Mouse (Mus musculus): ENCODE measurements around the gene Hs3st5.
A peak's percentile ranks its signal among the peaks of the same experiment; 100 is the strongest.
"Not testable (repeated sequence)": the region's sequence is repeated elsewhere in the genome, so short reads cannot be mapped to it uniquely, and the experiment has no call there.

The Hs3st5 gene

DNA sequence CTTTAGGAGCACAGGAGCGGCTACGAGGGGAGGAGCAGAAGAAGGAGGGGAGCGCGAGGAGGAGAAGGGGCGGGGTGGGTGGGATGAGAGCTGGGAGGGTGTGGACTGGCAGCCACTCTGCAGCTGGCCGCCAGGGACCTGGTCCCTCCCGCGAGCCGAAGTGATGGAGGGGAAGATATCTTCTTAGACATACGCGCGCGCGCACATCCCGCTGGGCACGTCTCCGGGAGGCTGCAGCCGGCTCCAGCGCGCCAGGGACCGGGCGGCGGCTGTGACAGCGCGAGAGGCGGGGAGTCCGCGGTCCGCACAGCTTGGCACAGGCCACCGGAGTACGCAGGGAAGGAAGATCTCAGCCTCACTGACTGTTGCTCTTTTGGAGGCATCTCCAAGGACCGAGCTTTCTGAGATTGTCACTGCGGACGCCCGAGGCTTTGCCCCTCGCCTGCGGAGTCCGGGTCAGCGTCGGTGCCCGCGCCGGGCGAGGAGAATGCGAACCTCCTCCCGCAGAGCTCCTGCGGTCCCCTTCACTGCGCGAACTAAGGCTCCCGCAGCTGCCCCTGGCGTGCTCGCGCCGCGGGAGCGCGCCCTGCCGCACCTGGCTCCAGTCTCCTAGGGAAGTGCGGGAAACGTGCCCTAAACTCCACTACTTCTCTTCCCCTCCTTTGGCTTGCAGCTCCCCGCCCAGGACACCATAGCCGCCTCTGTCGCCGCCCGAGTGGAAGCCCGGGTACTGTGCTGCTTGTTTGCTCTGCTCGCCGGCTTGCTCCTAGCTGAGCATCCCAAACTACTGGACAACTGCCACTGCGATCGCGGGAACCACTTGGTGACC lies at the start of gene Hs3st5:
TSS of gene Hs3st5 (plus strand) at position 88 of the 829 bp plus-strand sequence.
- DNase-seq (ENCODE audit: low spot score in 2 of 2): peak; percentile 47 to 59

DNA sequence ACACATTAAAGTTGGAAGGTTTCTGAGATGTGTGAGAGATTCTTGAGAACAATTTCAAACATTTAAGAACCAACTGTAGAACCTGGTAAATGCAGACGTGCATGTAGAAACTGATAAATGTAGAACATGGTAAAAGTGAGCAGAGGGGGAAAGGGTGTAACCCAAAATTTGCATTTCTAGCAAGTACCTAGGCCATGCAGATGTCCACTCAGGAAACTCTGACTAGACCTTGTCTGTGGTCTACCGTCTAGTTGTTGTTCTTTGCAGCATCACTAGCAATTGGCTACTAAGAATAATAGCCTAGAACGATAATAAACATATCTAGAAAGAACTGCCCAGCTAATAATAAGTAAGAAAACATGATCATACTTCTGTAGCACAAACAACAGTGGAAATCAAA lies 38.0 kb upstream of the Hs3st5 start:
- no peak for DNase-seq (ENCODE audit: low spot score in 2 of 2)

DNA sequence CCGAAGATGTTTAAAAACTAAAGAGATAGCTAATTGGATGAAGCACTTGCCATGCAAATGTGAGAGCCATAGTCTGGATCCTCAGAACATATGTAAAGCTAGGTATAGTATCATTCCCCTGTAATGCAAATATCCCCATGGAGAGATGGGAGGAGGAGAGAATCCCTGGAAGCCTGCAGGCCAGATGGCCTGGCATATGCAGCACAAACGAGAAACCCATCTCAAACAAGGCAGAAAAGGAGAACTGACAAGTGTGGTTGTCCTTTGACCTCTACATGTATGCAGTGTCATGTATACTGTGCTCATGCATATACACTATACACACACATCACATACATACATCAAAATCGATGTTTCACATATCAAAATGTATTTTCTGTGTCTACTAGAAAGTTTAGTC lies 35.5 kb upstream of the Hs3st5 start:
- no peak for DNase-seq (ENCODE audit: low spot score in 2 of 2)

- DNase-seq (ENCODE audit: low spot score in 2 of 2): no peak
Measured at GRCm38 (mm10) chr10:36474834-36475233, 31.8 kb upstream of the Hs3st5 start.

GRCm38 (mm10) chr10:36477543-36477942 lies 29.1 kb upstream of the Hs3st5 start:
- no peak for DNase-seq (ENCODE audit: low spot score in 2 of 2)

GRCm38 (mm10) chr10:36483362-36483761 lies 23.3 kb upstream of the Hs3st5 start:
- DNase-seq (ENCODE audit: low spot score in 2 of 2): no peak

GRCm38 (mm10) chr10:36484011-36484410 lies 22.6 kb upstream of the Hs3st5 start:
- no peak for DNase-seq (ENCODE audit: low spot score in 2 of 2)

GRCm38 (mm10) chr10:36484728-36485300 lies 21.8 kb upstream of the Hs3st5 start:
- DNase-seq (ENCODE audit: low spot score in 2 of 2): no peak

GRCm38 (mm10) chr10:36493566-36493965 lies 13.0 kb upstream of the Hs3st5 start:
- DNase-seq (ENCODE audit: low spot score in 2 of 2): no peak

DNA sequence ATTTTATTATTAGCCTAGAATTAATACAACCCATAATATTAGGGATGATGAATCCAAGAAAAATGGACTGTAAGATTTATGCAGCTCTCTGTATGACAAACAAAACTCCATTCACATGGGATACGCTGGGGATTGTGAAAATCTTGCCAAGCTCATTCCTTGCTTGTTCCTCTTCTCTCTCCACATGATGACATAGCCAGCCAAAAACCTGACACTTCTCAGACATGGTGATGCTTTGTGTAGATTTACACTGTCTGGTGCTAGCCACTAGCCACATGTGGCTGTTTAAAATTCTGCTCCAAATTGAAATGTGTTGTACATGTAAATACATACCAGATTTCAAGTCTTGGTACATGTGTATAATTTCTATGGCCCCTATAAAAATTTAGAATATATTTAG lies 6.9 kb upstream of the Hs3st5 start:
- DNase-seq (ENCODE audit: low spot score in 2 of 2): no peak

- peak; percentile 5 to 15 for DNase-seq (ENCODE audit: low spot score in 2 of 2)
Measured at GRCm38 (mm10) chr10:36506033-36506726, 434 bp upstream of the Hs3st5 start.

- no peak for DNase-seq (ENCODE audit: low spot score in 2 of 2)
Measured at GRCm38 (mm10) chr10:36507556-36507870, 899 bp downstream of the Hs3st5 start.

DNA sequence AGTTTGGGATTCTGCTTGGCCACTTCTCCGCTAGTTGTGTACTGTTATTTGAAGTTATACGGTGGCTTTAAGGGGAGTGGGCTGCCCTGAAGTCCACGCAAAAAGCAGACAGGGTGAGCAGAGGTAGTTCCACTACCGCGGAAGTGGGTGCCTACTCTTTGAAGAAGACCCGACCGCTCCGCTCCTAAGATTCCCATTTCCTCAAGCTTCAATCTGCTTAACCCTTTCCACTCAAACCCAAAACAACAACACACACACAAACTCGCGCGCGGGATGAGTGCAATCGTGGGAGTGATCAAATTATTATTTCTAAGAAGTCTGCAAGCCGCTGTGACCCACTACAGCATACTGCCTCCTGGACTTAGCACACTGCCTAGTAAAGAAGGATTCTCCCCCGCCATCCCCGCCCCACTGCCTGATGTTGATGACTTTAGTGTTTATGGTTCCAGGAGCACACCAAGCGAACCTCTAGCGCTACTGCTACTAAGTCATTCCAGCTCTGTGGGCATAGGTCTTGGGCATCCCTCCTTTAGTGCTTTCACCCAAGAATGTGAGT lies 1.5 kb downstream of the Hs3st5 start:
- no peak for DNase-seq (ENCODE audit: low spot score in 2 of 2)

GRCm38 (mm10) chr10:36509477-36509876 lies 2.9 kb downstream of the Hs3st5 start:
- DNase-seq (ENCODE audit: low spot score in 2 of 2): no peak

GRCm38 (mm10) chr10:36523881-36524280 lies 17.3 kb downstream of the Hs3st5 start:
- no peak for DNase-seq (ENCODE audit: low spot score in 2 of 2)

DNA sequence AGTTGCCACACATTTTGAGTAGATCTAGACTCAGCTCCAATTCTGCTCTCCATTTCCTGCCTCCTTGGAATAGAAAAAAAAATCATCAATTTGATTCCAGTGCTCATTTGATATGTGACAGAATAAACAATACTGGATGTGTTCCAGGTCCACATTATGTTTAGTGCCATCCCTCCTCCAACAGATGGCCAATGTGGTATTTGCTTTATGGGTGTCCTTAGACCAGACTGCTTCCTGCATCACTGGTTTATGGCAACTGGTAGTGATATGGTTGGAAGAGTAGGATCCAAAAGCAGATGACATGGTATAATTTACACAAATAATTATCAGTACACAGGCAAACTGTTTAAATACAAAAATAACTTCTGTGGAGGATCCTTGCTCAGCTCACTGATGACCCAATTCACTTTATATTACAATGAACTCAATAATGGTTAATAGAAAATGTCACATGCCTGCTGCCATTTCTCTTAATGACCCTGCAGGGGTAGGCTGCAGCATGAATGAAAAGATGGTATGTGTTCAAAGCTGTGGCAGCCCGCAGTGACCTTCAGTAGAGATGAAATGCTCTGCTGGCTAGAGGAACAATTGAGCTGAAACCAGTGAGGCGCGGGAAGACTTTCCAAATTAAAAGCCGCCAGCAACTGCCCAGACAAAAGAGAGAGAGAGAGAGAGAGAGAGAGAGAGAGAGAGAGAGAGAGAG lies 27.2 kb downstream of the Hs3st5 start:
- no peak for DNase-seq (ENCODE audit: low spot score in 2 of 2)

DNA sequence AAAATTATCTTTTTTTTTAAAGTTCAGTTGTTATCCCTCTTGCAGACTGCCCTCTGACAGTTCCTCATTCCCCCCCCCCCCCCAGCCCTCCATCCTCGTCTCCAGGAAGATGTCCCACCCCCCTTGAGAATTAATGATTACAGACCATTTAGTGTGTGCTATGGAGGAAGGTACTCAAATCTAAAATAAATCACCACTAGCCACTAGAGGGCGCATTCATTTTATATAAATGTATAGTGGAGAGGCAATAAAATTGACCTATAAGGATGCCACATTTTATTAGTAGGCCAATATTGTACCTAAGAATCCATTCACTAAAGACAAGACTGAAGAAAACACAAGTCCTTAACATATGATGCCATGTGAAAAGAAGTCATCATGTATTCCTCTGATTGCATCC lies 40.0 kb downstream of the Hs3st5 start:
- no peak for DNase-seq (ENCODE audit: low spot score in 2 of 2)

- not testable (repeated sequence) for DNase-seq (ENCODE audit: low spot score in 2 of 2)
Measured at GRCm38 (mm10) chr10:36547713-36548112, 41.1 kb downstream of the Hs3st5 start.

DNA sequence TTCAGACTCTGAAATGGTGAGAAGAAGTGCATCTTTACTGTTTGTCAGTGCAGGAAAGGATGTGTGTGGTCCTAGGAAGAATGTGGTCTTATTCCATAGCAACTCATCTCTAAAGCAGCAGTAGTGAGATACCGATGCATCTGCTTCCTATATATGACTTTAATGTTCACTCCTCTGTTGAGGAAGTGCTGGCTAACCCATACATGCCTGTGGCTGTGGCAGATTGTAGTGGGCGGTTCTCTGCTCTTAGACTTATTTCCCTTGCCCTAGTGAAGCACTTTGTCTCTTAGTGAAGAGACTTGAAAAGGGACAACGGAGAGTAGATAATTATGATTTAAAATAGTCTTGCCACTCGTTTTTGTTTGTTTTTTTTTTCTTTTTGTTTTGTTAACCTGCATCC lies 47.4 kb downstream of the Hs3st5 start:
- no peak for DNase-seq (ENCODE audit: low spot score in 2 of 2)

- DNase-seq (ENCODE audit: low spot score in 2 of 2): no peak
Measured at GRCm38 (mm10) chr10:36554941-36555888, 48.6 kb downstream of the Hs3st5 start.

GRCm38 (mm10) chr10:36556128-36556527 lies 49.5 kb downstream of the Hs3st5 start:
- no peak for DNase-seq (ENCODE audit: low spot score in 2 of 2)

All from frontal cortex, postnatal 25 days (tissue).